Mouse (Mus musculus): Measurements from ENCODE around the gene Fgr.

The Fgr gene

GRCm38 (mm10) chr4:132950999-132951398 is 22.9 kb upstream of the Fgr start:
- peaks cover 63% of the 10 kb centered on the region for H3K4me1 ChIP-seq (replicated peaks; ENCODE audit: low read depth, low read length)

GRCm38 (mm10) chr4:132954530-132955394 is 19.1 kb upstream of the Fgr start:
- peaks cover 4% of the 10 kb centered on the region; the same call in 1 of the 2 replicates for H3K27me3 ChIP-seq (ENCODE audit: insufficient read depth, low read length)
- H3K4me1 ChIP-seq (replicated peaks; ENCODE audit: low read depth, low read length) = peaks cover 81% of the 10 kb centered on the region
- H3K9me3 ChIP-seq (ENCODE audit: low read length) = no peaks in the 10 kb centered on the region
- H3K4me3 ChIP-seq (replicated peaks; ENCODE audit: low read length) = no peak overlapping the region
- TF ChIP-seq CTCF (conservative IDR thresholded peaks at IDR 0.05; ENCODE audit: low read length) = no peak
- TF ChIP-seq POU5F1 (IDR thresholded peaks at IDR 0.05; ENCODE audit: borderline replicate concordance, low read length) = no peak
- H3K36me3 ChIP-seq (ENCODE audit: insufficient read depth, low read length) = no peaks in the 10 kb centered on the region

More at GRCm38 (mm10) chr4:132950999-132951398, 22.9 kb upstream of the Fgr start:
- Histone ChIP-seq H3K27me3 (ENCODE audit: insufficient read depth, low read length) (peaks cover 4% of the 10 kb centered on the region; the same call in 1 of the 2 replicates), H3K9me3 (ENCODE audit: low read length) (no peaks in the 10 kb centered on the region), H3K4me3 (replicated peaks; ENCODE audit: low read length) (no peak overlapping the region), H3K36me3 (ENCODE audit: insufficient read depth, low read length) (no peaks in the 10 kb centered on the region)
- TF ChIP-seq POU5F1 (IDR thresholded peaks at IDR 0.05; ENCODE audit: borderline replicate concordance, low read length) (no peak), CTCF (conservative IDR thresholded peaks at IDR 0.05; ENCODE audit: low read length) (no peak), NANOG (IDR thresholded peaks at IDR 0.05; ENCODE audit: borderline replicate concordance, low read length) (no peak)

GRCm38 (mm10) chr4:132955395-132955791 is 18.5 kb upstream of the Fgr start:
- H3K9me3 ChIP-seq (ENCODE audit: low read length) = no peaks in the 10 kb centered on the region
- TF ChIP-seq POU5F1 (IDR thresholded peaks at IDR 0.05; ENCODE audit: borderline replicate concordance, low read length) (no peak), NANOG (IDR thresholded peaks at IDR 0.05; ENCODE audit: borderline replicate concordance, low read length) (no peak), CTCF (conservative IDR thresholded peaks at IDR 0.05; ENCODE audit: low read length) (no peak)
- peaks cover 81% of the 10 kb centered on the region for H3K4me1 ChIP-seq (replicated peaks; ENCODE audit: low read depth, low read length)
- 0 out of 2 replicates have a peak overlapping the region, but pooled peaks have one; percentile 10 for H3K4me3 ChIP-seq (replicated peaks; ENCODE audit: low read length)
- H3K36me3 ChIP-seq (ENCODE audit: insufficient read depth, low read length) = no peaks in the 10 kb centered on the region
- H3K27me3 ChIP-seq (ENCODE audit: insufficient read depth, low read length) = peaks cover 4% of the 10 kb centered on the region; the same call in 1 of the 2 replicates

GRCm38 (mm10) chr4:132958741-132959678 is 14.9 kb upstream of the Fgr start:
- no peaks in the 10 kb centered on the region for H3K36me3 ChIP-seq (ENCODE audit: insufficient read depth, low read length)
- H3K4me3 ChIP-seq (replicated peaks; ENCODE audit: low read length) = peak overlapping the region; percentile 52
- TF ChIP-seq NANOG (IDR thresholded peaks at IDR 0.05; ENCODE audit: borderline replicate concordance, low read length) (0 out of 2 replicates have a peak, but pooled peaks have one; percentile 10), CTCF (conservative IDR thresholded peaks at IDR 0.05; ENCODE audit: low read length) (no peak)
- H3K4me1 ChIP-seq (replicated peaks; ENCODE audit: low read depth, low read length) = peaks cover 96% of the 10 kb centered on the region
- no peaks in the 10 kb centered on the region for H3K27me3 ChIP-seq (ENCODE audit: insufficient read depth, low read length)
- H3K9me3 ChIP-seq (ENCODE audit: low read length) = no peaks in the 10 kb centered on the region

GRCm38 (mm10) chr4:132959679-132960045 is 14.2 kb upstream of the Fgr start:
- Histone ChIP-seq H3K4me1 (replicated peaks; ENCODE audit: low read depth, low read length) (peaks cover 96% of the 10 kb centered on the region), H3K27me3 (ENCODE audit: insufficient read depth, low read length) (no peaks in the 10 kb centered on the region), H3K4me3 (replicated peaks; ENCODE audit: low read length) (peak overlapping the region; percentile 52), H3K9me3 (ENCODE audit: low read length) (no peaks in the 10 kb centered on the region), H3K36me3 (ENCODE audit: insufficient read depth, low read length) (no peaks in the 10 kb centered on the region)
- no peak for TF ChIP-seq POU5F1 (IDR thresholded peaks at IDR 0.05; ENCODE audit: borderline replicate concordance, low read length)

- H3K9me3 ChIP-seq (ENCODE audit: low read length) = no peaks in the 10 kb centered on the region
- no peaks in the 10 kb centered on the region for H3K36me3 ChIP-seq (ENCODE audit: insufficient read depth, low read length)
- peaks cover 96% of the 10 kb centered on the region for H3K4me1 ChIP-seq (replicated peaks; ENCODE audit: low read depth, low read length)
- H3K27me3 ChIP-seq (ENCODE audit: insufficient read depth, low read length) = no peaks in the 10 kb centered on the region
- no peak for TF ChIP-seq NANOG (IDR thresholded peaks at IDR 0.05; ENCODE audit: borderline replicate concordance, low read length)
- no peak for TF ChIP-seq POU5F1 (IDR thresholded peaks at IDR 0.05; ENCODE audit: borderline replicate concordance, low read length)
- H3K4me3 ChIP-seq (replicated peaks; ENCODE audit: low read length) = peak overlapping the region; percentile 52
Observed at GRCm38 (mm10) chr4:132960313-132960712, 13.6 kb upstream of the Fgr start.

GRCm38 (mm10) chr4:132960864-132961639 is 12.8 kb upstream of the Fgr start:
- no peaks in the 10 kb centered on the region for H3K27me3 ChIP-seq (ENCODE audit: insufficient read depth, low read length)
- peaks cover 92% of the 10 kb centered on the region for H3K4me1 ChIP-seq (replicated peaks; ENCODE audit: low read depth, low read length)
- TF ChIP-seq NANOG (IDR thresholded peaks at IDR 0.05; ENCODE audit: borderline replicate concordance, low read length) = no peak
- H3K4me3 ChIP-seq (replicated peaks; ENCODE audit: low read length) = peak overlapping the region; percentile 52
- no peaks in the 10 kb centered on the region for H3K36me3 ChIP-seq (ENCODE audit: insufficient read depth, low read length)
- H3K9me3 ChIP-seq (ENCODE audit: low read length) = no peaks in the 10 kb centered on the region

GRCm38 (mm10) chr4:132961866-132962265 is 12.0 kb upstream of the Fgr start:
- Histone ChIP-seq H3K27me3 (ENCODE audit: insufficient read depth, low read length) (no peaks in the 10 kb centered on the region), H3K4me3 (replicated peaks; ENCODE audit: low read length) (peak overlapping the region; percentile 52; the same call in 1 of the 2 replicates), H3K36me3 (ENCODE audit: insufficient read depth, low read length) (no peaks in the 10 kb centered on the region), H3K4me1 (replicated peaks; ENCODE audit: low read depth, low read length) (peaks cover 88% of the 10 kb centered on the region), H3K9me3 (ENCODE audit: low read length) (no peaks in the 10 kb centered on the region)
- TF ChIP-seq CTCF (conservative IDR thresholded peaks at IDR 0.05; ENCODE audit: low read length) (no peak), NANOG (IDR thresholded peaks at IDR 0.05; ENCODE audit: borderline replicate concordance, low read length) (no peak), POU5F1 (IDR thresholded peaks at IDR 0.05; ENCODE audit: borderline replicate concordance, low read length) (no peak)

Measured in E14TG2a.4 (cell line).